Mouse (Mus musculus): ENCODE results near the gene Tex48.

DNA sequence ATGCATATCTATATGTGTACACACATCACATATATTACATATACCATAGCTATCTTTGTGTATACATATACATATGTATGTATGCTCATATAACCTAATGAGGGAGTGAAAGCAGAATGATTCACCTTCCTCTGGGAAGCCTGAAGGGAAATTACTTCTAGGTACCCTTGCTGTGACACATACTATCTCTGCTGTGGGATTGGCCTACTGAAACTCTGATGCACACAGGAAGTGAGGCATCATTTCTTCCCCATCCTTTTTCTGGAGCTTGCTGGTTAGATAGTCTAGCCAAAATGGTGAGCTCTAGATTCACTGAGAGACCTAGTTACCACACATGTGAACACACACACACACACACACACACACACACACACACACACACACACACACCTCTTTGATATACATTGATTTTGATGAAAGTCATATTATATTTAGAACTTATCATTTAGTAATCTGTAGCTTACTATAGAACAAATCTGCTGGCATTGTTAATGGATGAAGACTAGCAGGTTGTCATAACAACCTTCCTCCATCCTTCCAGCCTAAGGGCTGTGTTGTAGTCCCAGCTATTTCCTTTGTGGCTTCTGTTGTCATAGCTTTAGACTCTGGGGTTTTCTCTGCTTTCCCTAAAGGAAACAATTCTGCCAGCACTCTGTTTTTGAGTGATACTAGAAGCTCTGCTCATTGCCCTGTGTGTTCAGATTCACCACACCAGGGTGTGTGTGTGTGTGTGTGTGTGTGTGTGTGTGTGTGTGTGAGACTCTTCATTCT, 21.9 kb upstream of the Tex48 start:
- TF ChIP-seq POLR2AphosphoS2 (IDR thresholded peaks at IDR 0.05; ENCODE audit: low read depth, low read length) (no peak), PAX5 (IDR thresholded peaks at IDR 0.05; ENCODE audit: low read length) (no peak), POLR2A (IDR thresholded peaks at IDR 0.05; ENCODE audit: low read depth, low read length) (no peak), ELF1 (IDR thresholded peaks at IDR 0.05; ENCODE audit: low read depth, low read length) (no peak), SIN3A (IDR thresholded peaks at IDR 0.05; ENCODE audit: low read length) (no peak), CTCF (conservative IDR thresholded peaks at IDR 0.05 in 1 of 2, IDR thresholded peaks at IDR 0.05 in 1 of 2; ENCODE audit: low read depth in 2 of 2, low read length in 2 of 2) (no peak), UBTF (IDR thresholded peaks at IDR 0.05; ENCODE audit: low read depth, low read length) (no peak), MAZ (IDR thresholded peaks at IDR 0.05; ENCODE audit: low read depth, low read length) (no peak), MAX (IDR thresholded peaks at IDR 0.05; ENCODE audit: low read length) (no peak), BHLHE40 (IDR thresholded peaks at IDR 0.05; ENCODE audit: low read depth, low read length) (no peak), KAT2A (IDR thresholded peaks at IDR 0.05; ENCODE audit: insufficient replicate concordance, low read length) (no peak), CHD2 (IDR thresholded peaks at IDR 0.05; ENCODE audit: low read length) (no peak), TCF12 (IDR thresholded peaks at IDR 0.05; ENCODE audit: low read depth, low read length) (no peak)

Data from CH12.LX (cell line).